Mouse (Mus musculus) embryonic facial prominence, embryonic 14.5 days (tissue): ENCODE data around the gene Sugct. TPM values are rescaled to one million over a fixed set of nuclear protein-coding genes. Genes with fewer than 3 reads are reported as not detected.

ENCODE experiments used
- ATAC-seq: fragments of 200-750 bp; cut with Nextera tagmentation; 2 replicates; pipeline ENCODE4 v1.8.0; 2017; ENCODE audit warnings: low read depth, moderate number of reproducible peaks, moderate TSS enrichment
- DNase-seq: peaks from one replicate; pipeline ENCODE4 v3.0.0-alpha.2; 2015; ENCODE audit warnings: low spot score
- H3K27ac ChIP-seq: fragments of 300-500 bp; sonication (generic); replicated peaks from 2 replicates; pipeline ENCODE4 v1.5.1; 2014; ENCODE audit warnings: low read depth, mild to moderate bottlenecking, low read length, moderate library complexity
- H3K27me3 ChIP-seq: fragments of 300-500 bp; sonication (generic); replicated peaks from 2 replicates; pipeline ENCODE4 v1.6.1; 2014; ENCODE audit warnings: low read length; ENCODE audit not compliant: control insufficient read depth, insufficient read depth
- H3K36me3 ChIP-seq: fragments of 300-500 bp; sonication (generic); 2 replicates; pipeline ENCODE4 v1.6.1; 2014; ENCODE audit warnings: low read length, mixed read lengths; ENCODE audit not compliant: control insufficient read depth, insufficient read depth
- H3K4me1 ChIP-seq: fragments of 300-500 bp; sonication (generic); 2 replicates; pipeline ENCODE4 v1.6.1; 2014; ENCODE audit warnings: antibody characterized with exemption, low read length; ENCODE audit not compliant: control insufficient read depth, insufficient read depth
- H3K4me2 ChIP-seq: fragments of 300-500 bp; sonication (generic); 2 replicates; pipeline ENCODE4 v1.6.1; 2014; ENCODE audit warnings: low read depth, mild to moderate bottlenecking, low read length, moderate library complexity, mixed read lengths
- H3K4me3 ChIP-seq: fragments of 300-500 bp; sonication (generic); 2 replicates; pipeline ENCODE4 v1.5.1; 2014; ENCODE audit warnings: low read depth, mild to moderate bottlenecking, low read length
- H3K9ac ChIP-seq: fragments of 300-500 bp; sonication (generic); 2 replicates; pipeline ENCODE4 v1.6.1; 2014; ENCODE audit warnings: low read depth, mild to moderate bottlenecking, low read length, moderate library complexity, mixed read lengths
- H3K9me3 ChIP-seq: fragments of 300-500 bp; sonication (generic); 2 replicates; pipeline ENCODE4 v1.6.1; 2016; ENCODE audit warnings: low read length; ENCODE audit not compliant: control insufficient read depth
- WGBS: fragments of 180-500 bp; shearing (Covaris S2); extraction: QIAGEN DNeasy Blood & Tissue Kit; methylation state at CpG from one replicate; pipeline ENCODE4 v1.1.7; 2014; 5-methylcytosine and 5-hydroxymethylcytosine counted together
- polyA plus RNA-seq: library from polyadenylated mRNA; unstranded; fragments of >200 nt; fragmentation: Nextera tagmentation; extraction: Ambion mirVana; gene quantifications from 2 replicates; pipeline ENCODE4 v1.2.1, GENCODE M21; 2014

Gene Sugct
- polyA plus RNA-seq, 1 experiment from 2014 or later, result 3.4 TPM

- H3K27me3 ChIP-seq, result no peaks in the 10 kb centered on the region
- H3K4me1 ChIP-seq, result no peaks in the 10 kb centered on the region
- no peak overlapping the region for H3K27ac ChIP-seq
- ATAC-seq (no peak), DNase-seq (no peak)
- H3K9me3 ChIP-seq, result no peaks in the 10 kb centered on the region
- H3K4me2 ChIP-seq, result no peak overlapping the region
- no peak overlapping the region for H3K4me3 ChIP-seq
- no peaks in the 10 kb centered on the region for H3K36me3 ChIP-seq
- no peak overlapping the region for H3K9ac ChIP-seq
- 80% methylated on average over 2 of the region's 2 CpGs for WGBS
Measured at GRCm38 (mm10) chr13:16812268-16812667, 883.1 kb downstream of the Sugct start.

Other genes with a start within 250 kb of the Sugct start
- gene Mplkip, start 361 bp downstream of the Sugct start, polyA plus RNA-seq, result 46.5 and 47.1 TPM in 2 replicates
- gene Cdk13, start 109.5 kb upstream of the Sugct start, polyA plus RNA-seq, result 18.7 and 20.3 TPM in 2 replicates
- 97.6 and 103 TPM in 2 replicates for gene Rala, start 248.7 kb upstream of the Sugct start, polyA plus RNA-seq